Mouse (Mus musculus) gastrocnemius, adult 18-20 months (tissue): ENCODE results near the gene Gpr83. TPM values are rescaled to one million over a fixed set of nuclear protein-coding genes. Genes with fewer than 3 reads are reported as not detected.

ENCODE experiments used
- DNase-seq: peaks from one replicate; pipeline ENCODE4 v3.0.0; 2021; ENCODE audit warnings: low spot score
- total RNA-seq, 2 experiments: library from RNA; stranded (reverse); gene quantifications; 2 replicates each; pipeline ENCODE4 v1.2.3; 2021

The Gpr83 gene
- total RNA-seq, 2 experiments from 2014 or later = not detected

DNA sequence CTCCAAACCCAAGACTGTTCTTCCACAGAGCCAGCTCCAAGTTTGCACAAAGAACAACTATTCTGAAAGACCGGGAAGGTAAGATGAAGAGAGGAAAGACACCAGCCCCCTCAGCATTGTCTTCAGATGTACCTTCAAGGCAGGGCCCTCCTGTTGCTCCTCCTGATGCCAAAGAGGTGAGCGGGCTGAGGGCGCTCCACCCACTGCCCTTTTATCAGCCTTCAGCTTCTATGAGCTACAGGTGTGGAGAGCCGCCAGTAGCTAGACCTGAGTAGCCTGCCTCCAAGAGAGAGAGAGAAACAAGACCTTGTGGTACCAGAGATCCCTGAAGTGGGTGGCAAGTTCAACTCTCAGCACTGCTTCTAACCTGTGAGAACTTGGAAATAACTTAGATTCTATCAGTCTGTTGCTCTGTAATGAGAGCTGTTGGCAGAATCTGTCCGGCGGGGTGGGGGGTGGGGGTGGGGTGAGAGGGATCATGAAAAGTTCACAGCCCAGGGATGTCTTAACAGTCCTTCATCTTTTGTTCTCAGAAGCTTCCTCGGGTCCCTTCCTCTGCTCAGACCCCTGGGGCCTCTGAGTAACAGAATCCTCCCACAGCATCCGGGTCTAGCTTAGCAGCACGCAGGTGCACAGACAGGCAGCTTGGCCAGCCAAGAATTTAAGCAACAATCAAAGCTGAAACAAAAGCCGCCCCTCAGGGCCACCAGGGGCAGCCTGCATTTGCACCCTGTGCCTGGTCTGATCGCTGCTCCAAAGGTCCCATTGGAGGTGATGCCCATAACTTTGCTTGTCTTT is 43.8 kb downstream of the Gpr83 start, which contains the start of gene Izumo1r:
TSS of gene Izumo1r (minus strand) at position 369 of the 798 bp plus-strand sequence.
- DNase-seq = no peak

DNA sequence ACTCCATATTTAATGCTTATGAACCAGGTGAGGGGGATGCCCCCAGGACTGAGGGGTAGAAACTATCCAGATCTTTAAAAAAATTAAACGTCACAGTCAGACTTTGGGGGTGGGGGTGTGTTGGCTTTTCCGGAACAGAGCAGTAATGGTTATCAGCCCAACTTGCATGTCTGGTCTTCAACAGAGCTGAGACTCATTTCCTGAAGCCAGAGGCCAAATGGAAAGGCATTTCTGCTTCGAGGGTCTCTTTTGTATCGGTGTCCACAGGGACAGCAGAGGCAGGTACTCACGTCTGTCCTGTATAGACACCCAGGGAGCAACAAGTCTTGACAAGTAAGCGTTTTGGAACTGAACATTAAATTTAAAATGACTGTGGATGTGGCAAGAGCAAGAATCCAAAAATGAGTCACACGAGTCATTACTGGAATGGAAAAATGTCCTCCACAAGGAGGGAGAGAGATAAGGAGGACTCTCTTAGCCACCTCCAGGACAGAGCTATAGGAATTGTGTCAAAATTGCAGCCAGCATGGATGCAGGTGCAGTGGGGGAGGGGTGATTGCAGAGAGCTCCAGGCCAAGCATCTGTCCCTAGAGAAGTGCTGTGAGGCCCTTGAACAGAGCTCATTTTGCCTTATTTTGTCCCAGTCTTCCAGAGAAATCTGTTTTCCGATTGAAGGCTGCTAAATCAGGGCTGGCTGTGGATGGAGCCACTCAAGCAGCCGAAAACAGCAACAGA is 44.9 kb downstream of the Gpr83 start:
- no peak for DNase-seq

DNA sequence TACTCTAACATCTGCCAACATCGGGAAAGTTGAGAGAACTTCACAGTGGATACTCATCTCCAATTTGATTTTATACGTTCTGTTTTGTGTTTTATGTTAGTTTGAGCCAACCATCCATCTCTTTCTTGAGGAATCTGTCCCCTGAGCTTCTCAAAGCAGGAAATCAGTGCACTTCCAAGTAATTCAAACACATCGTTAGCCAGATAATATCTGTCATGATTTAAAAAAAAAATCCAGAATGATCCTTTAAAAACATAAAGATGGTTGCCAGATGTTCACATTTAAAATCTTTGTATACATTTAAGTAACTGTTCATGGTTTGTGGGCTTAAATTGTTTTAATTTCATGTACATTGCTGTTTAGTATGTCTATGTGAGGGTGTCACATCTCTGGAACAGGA is 45.9 kb downstream of the Gpr83 start:
- DNase-seq = no peak

DNA sequence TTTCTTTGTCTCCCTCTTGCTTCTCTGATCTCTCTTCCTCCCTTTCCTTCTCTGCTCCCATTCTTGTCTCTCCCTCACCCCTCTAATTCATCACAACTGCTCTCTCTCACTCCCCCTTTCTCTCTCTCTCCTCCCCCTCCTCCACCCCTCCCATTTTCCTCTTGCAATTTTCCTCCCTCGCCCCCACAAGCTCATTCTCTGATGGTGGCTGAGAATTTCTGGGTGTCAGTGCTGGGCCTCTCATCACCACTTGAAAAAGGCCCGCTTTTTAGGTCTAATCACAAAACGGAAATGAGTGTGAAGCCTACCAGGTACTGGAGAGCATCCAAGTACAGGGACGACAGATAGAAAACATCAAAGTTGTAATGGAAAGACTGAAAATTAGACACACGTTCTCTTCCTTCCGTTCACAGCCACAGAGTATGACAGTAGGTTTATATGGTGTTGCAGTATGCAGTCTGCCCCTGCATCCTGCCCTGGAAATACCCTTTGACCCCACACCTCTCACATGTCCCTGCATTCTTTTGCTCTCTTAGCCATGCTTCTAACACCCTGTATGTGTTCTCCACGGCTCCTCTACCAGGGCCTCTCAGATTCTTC is 47.9 kb downstream of the Gpr83 start:
- DNase-seq = no peak

DNA sequence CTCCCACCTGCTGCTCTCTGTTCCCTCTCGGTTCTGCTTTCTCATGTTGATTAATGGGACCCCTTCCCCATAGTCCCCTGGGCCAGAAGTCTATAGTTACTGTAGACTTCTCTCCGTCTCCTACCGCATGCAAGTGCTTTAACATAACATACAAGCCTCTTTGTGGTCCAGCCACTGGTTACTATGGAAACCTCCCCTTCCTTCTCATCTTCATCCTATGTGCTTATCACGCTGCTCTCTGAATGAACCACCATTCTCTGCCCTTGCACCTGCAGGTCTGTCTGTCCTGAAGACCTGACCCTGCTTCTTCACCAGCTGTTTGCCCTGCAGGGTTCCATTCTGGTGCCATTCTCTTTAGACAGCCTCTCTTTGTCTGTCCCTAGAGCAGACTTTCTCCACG is 50.0 kb downstream of the Gpr83 start:
- no peak for DNase-seq

DNA sequence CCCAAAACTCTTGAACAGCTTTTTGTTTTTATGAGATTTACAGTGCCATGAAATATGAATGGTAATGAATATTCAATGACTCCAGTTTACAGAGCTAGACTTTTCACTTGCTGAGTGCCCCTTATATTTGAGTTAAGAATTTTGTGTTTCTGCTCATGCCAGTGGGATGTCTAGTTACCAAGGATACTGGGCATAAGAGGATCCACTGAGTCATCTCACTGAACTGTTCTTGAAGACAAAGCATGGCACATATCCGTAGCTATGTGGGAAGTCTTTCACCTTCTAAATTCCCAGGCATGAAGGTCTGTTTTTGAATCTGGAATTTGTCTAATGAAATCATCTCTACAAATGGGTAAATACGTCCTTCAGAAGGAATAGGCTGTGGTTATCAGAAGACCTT is 52.0 kb downstream of the Gpr83 start:
- no peak for DNase-seq

DNA sequence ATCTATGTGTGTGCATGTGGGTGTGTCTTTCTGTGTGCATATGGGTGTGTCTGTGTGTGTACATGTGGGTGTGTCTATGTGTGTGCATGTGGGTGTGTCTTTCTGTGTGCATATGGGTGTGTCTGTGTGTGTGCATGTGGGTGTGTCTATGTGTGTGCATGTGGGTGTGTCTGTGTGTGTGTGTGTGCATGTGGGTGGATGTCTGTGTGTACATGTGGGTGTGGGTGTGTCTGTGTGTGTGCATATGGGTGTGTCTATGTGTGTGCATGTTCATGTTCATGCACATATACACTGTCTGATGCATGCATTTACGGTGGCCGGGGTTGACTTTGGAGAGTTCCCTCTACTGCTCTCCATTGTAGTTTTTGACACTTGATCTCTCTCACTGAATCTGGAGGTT is 57.7 kb downstream of the Gpr83 start:
- no peak for DNase-seq

DNA sequence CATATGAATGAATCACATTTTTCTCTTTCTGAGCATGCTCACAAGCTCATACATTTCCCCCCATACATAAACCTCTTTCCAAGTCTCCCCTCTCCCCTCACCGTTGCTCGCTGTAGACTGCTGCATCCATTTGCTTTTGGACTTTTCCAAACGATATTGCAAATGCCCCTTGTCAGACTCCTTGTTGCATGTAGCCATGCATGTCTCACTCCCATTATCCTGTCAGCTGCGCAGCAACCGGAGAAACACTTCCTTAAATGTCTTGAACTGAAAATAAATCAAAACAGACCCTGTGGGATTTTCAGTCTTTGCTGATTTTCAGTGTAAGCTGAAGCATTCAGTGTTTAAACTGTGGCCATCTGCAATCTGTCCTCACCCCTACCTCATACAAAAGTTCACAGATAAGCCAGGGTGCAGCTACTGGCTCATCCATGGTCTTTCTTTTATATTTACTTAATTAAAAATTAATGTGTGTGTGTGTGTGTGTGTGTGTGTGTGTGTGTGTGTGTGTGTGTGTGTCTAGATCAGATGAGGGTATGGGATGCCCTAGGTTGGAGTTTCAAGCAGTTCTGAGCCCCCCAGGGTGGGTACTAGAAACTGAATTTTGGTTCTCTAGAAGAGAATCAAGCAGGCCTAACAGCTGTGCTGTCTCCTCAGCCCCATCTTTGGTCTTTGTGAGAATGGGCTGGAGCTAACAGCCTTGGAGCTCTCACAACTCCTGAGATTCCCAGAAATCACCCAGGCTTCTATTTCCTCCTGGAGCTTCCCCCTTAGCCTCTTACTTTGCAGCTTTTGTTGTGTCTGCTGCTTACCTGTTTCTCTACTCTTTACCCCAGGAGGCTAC is 59.0 kb downstream of the Gpr83 start:
- no peak for DNase-seq

Other genes with a start within 250 kb of the Gpr83 start
- gene Amotl1, start 215.2 kb upstream of the Gpr83 start, total RNA-seq = 100 to 1,000 TPM; 330 to 339 TPM
- gene Piwil4, start 119.5 kb upstream of the Gpr83 start, total RNA-seq = not detected
- gene Fut4, start 107.8 kb upstream of the Gpr83 start, total RNA-seq = under 1 TPM; 0.11 to 0.21 TPM
- gene 1700012B09Rik, start 89.2 kb upstream of the Gpr83 start, total RNA-seq = not detected
- 10 to 100 TPM in 1 of 2 experiments, 1 to 10 TPM in 1; 9.2 to 12.7 TPM for gene Mre11a, start 75.6 kb upstream of the Gpr83 start, total RNA-seq
- 1 to 10 TPM; 7.4 to 7.6 TPM for gene Ankrd49, start 75.4 kb upstream of the Gpr83 start, total RNA-seq
- not detected for gene Izumo1r, start 43.7 kb downstream of the Gpr83 start, total RNA-seq
- 10 to 100 TPM; 32.0 to 39.1 TPM for gene Panx1, start 185.3 kb downstream of the Gpr83 start, total RNA-seq